ENCODE assay signal across 11 mouse cellular contexts in the genomic region with DNA sequence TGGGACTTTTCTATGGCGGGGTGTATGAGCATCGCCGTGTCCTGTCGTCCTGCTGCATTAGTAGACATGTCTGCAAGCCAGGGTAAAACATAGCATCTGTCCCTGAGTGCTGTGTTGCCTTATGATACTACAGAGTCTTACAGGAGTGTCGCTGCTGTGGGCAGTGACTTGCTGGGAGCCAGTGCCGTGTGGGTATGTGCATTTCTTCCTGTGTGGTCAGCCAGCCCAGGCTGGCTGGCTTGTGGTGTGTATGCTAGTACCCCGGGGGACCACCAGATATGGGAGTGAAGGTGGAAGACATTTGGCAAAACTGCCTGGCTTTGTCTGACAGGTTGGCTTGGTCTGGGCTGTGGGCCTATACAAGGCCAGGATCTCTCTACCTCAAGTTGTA. TPM values are rescaled to one million over a fixed set of nuclear protein-coding genes. Genes with fewer than 3 reads are reported as not detected.
DNase-seq lines count a peak whose midpoint lies in the region; ATAC-seq lines count a peak whose summit lies in the region.
"Had no signal": no experiment of that assay in that cellular context is flagged by ENCODE, and none has a peak within 500 bp of the region (broad histone marks: within the 10 kb centered on the region; RNA-seq: fewer than 3 reads in every experiment).

No protein-coding gene starts in this region.

- ATAC-seq in midbrain, embryonic 15.5 days (replicated peaks), result no peak
- peak; percentile 72 for ATAC-seq in common myeloid progenitor, adult 5-6 weeks (replicated peaks; ENCODE audit: low read depth, poor library complexity, severe bottlenecking)
- ATAC-seq in limb, embryonic 13.5 days (ENCODE audit: low FRiP score, low read depth), result no peak
- no peak for ATAC-seq in stomach, embryonic 15.5 days (ENCODE audit: insufficient read depth, low FRiP score, low read depth)
- no peak for ATAC-seq in forebrain, embryonic 15.5 days (replicated peaks)
- ATAC-seq: hindbrain, embryonic 16.5 days had no signal

- H3K36me3 ChIP-seq in midbrain, embryonic 10.5 days, result peaks cover 45% of the 10 kb centered on the region
- peaks cover 21% of the 10 kb centered on the region for H3K36me3 ChIP-seq in midbrain, embryonic 15.5 days (replicated peaks)
- peaks cover 44% of the 10 kb centered on the region for H3K36me3 ChIP-seq in limb, embryonic 13.5 days
- peaks cover 30% of the 10 kb centered on the region for H3K36me3 ChIP-seq in stomach, embryonic 15.5 days
- peaks cover 37% of the 10 kb centered on the region for H3K36me3 ChIP-seq in forebrain, embryonic 15.5 days

- H3K4me1 ChIP-seq in midbrain, embryonic 10.5 days, result no peaks in the 10 kb centered on the region
- no peaks in the 10 kb centered on the region for H3K4me1 ChIP-seq in midbrain, embryonic 15.5 days
- peaks cover 3% of the 10 kb centered on the region; the same call in 1 of the 2 replicates for H3K4me1 ChIP-seq in limb, embryonic 13.5 days
- H3K4me1 ChIP-seq in stomach, embryonic 15.5 days, result peaks cover 3% of the 10 kb centered on the region; the same call in 1 of the 2 replicates
- H3K4me1 ChIP-seq in forebrain, embryonic 15.5 days, result no peaks in the 10 kb centered on the region

- no peak for DNase-seq in midbrain, embryonic 10.5 days (ENCODE audit: low spot score)
- DNase-seq in embryo, embryonic 11 days, result no peak
- DNase-seq: cerebellum, postnatal 25 days had no signal

- H3K9me3 ChIP-seq in midbrain, embryonic 10.5 days (replicated peaks), result peaks cover 15% of the 10 kb centered on the region
- H3K9me3 ChIP-seq in midbrain, embryonic 15.5 days, result no peaks in the 10 kb centered on the region
- H3K9me3 ChIP-seq in limb, embryonic 13.5 days, result peaks cover 8% of the 10 kb centered on the region; the same call in 1 of the 2 replicates
- H3K9me3 ChIP-seq in stomach, embryonic 15.5 days, result no peaks in the 10 kb centered on the region
- H3K9me3 ChIP-seq in forebrain, embryonic 15.5 days, result no peaks in the 10 kb centered on the region

- H3K27ac ChIP-seq in midbrain, embryonic 10.5 days (replicated peaks), result 0 out of 2 replicates have a peak overlapping the region, but pooled peaks have one; percentile 39
- no peak overlapping the region for H3K27ac ChIP-seq in midbrain, embryonic 15.5 days
- peak overlapping the region; percentile 23; the same call in 1 of the 2 replicates for H3K27ac ChIP-seq in limb, embryonic 13.5 days
- H3K27ac ChIP-seq in stomach, embryonic 15.5 days, result peak overlapping the region; percentile 57
- no peak overlapping the region for H3K27ac ChIP-seq in forebrain, embryonic 15.5 days (replicated peaks)

- peaks cover 17% of the 10 kb centered on the region for H3K27me3 ChIP-seq in midbrain, embryonic 10.5 days (ENCODE audit: low read depth, poor library complexity, severe bottlenecking)
- H3K27me3 ChIP-seq in midbrain, embryonic 15.5 days (replicated peaks), result 0 out of 2 replicates have a peak, but pooled peaks cover 2% of the 10 kb centered on the region
- peaks cover 15% of the 10 kb centered on the region for H3K27me3 ChIP-seq in limb, embryonic 13.5 days
- H3K27me3 ChIP-seq in stomach, embryonic 15.5 days (replicated peaks), result no peaks in the 10 kb centered on the region
- H3K27me3 ChIP-seq in forebrain, embryonic 15.5 days, result no peaks in the 10 kb centered on the region

- H3K4me3 ChIP-seq in midbrain, embryonic 10.5 days, result no peak overlapping the region
- H3K4me3 ChIP-seq in midbrain, embryonic 15.5 days, result no peak overlapping the region
- 0 out of 2 replicates have a peak overlapping the region, but pooled peaks have one; percentile 6 for H3K4me3 ChIP-seq in limb, embryonic 13.5 days
- peak overlapping the region; percentile 26 for H3K4me3 ChIP-seq in stomach, embryonic 15.5 days (replicated peaks)
- H3K4me3 ChIP-seq in forebrain, embryonic 15.5 days, result no peak overlapping the region

- no peak overlapping the region for H3K4me2 ChIP-seq in midbrain, embryonic 15.5 days
- H3K4me2 ChIP-seq in limb, embryonic 13.5 days (replicated peaks), result peak overlapping the region; percentile 0
- peak overlapping the region; percentile 33 for H3K4me2 ChIP-seq in stomach, embryonic 15.5 days
- H3K4me2 ChIP-seq in forebrain, embryonic 15.5 days (replicated peaks), result no peak overlapping the region
- H3K4me2 ChIP-seq: heart, embryonic 11.5 days had no signal

- no peak overlapping the region for H3K9ac ChIP-seq in midbrain, embryonic 15.5 days
- no peak overlapping the region; the same call in 1 of the 2 replicates for H3K9ac ChIP-seq in limb, embryonic 13.5 days
- no peak overlapping the region for H3K9ac ChIP-seq in stomach, embryonic 15.5 days
- no peak overlapping the region for H3K9ac ChIP-seq in forebrain, embryonic 15.5 days (replicated peaks)

- 69% methylated on average over 7 of the region's 7 CpGs for WGBS in midbrain, embryonic 10.5 days
- WGBS in midbrain, embryonic 15.5 days, result 73% methylated on average over 7 of the region's 7 CpGs
- WGBS in limb, embryonic 13.5 days, result 66% methylated on average over 7 of the region's 7 CpGs
- WGBS in stomach, embryonic 15.5 days, result 61% methylated on average over 7 of the region's 7 CpGs
- 68% methylated on average over 7 of the region's 7 CpGs for WGBS in forebrain, embryonic 15.5 days

RNA-seq across cellular contexts. Expression of a gene that starts 0.5 kb away (rescaled TPM):
- polyA plus RNA-seq in midbrain, embryonic 10.5 days (2016; fragmentation: Nextera tagmentation; extraction: Ambion mirVana), result 1.3 and 1.5 TPM in 2 replicates
- polyA plus RNA-seq in midbrain, embryonic 15.5 days (2015; fragmentation: Nextera tagmentation; extraction: Ambion mirVana), result 0.56 and 0.65 TPM in 2 replicates
- 0.87 and 3.0 TPM in 2 replicates for total RNA-seq in common myeloid progenitor, adult 5-6 weeks (2017)
- 5.5 and 5.6 TPM in 2 replicates for polyA plus RNA-seq in limb, embryonic 13.5 days (2015; fragmentation: Nextera tagmentation; extraction: Ambion mirVana)
- 17.0 and 29.0 TPM in 2 replicates for polyA plus RNA-seq in stomach, embryonic 15.5 days (2015; fragmentation: Nextera tagmentation; extraction: Ambion mirVana)
- 0.29 and 0.61 TPM in 2 replicates for polyA plus RNA-seq in forebrain, embryonic 15.5 days (2015; fragmentation: Nextera tagmentation; extraction: Ambion mirVana)

RNA-seq across cellular contexts. Expression of a gene that starts 15.2 kb away (rescaled TPM):
- 91.9 and 92.2 TPM in 2 replicates for polyA plus RNA-seq in midbrain, embryonic 10.5 days (2016; fragmentation: Nextera tagmentation; extraction: Ambion mirVana)
- polyA plus RNA-seq in midbrain, embryonic 15.5 days (2015; fragmentation: Nextera tagmentation; extraction: Ambion mirVana), result 118 and 120 TPM in 2 replicates
- 20.4 and 21.7 TPM in 2 replicates for total RNA-seq in common myeloid progenitor, adult 5-6 weeks (2017)
- 84.0 and 86.8 TPM in 2 replicates for polyA plus RNA-seq in limb, embryonic 13.5 days (2015; fragmentation: Nextera tagmentation; extraction: Ambion mirVana)
- 73.6 and 74.2 TPM in 2 replicates for polyA plus RNA-seq in stomach, embryonic 15.5 days (2015; fragmentation: Nextera tagmentation; extraction: Ambion mirVana)
- 107 and 112 TPM in 2 replicates for polyA plus RNA-seq in forebrain, embryonic 15.5 days (2015; fragmentation: Nextera tagmentation; extraction: Ambion mirVana)

RNA-seq across cellular contexts. Expression of a gene that starts 21.8 kb away (rescaled TPM):
- 2.6 and 3.0 TPM in 2 replicates for polyA plus RNA-seq in midbrain, embryonic 10.5 days (2016; fragmentation: Nextera tagmentation; extraction: Ambion mirVana)
- 1.6 and 2.0 TPM in 2 replicates for polyA plus RNA-seq in midbrain, embryonic 15.5 days (2015; fragmentation: Nextera tagmentation; extraction: Ambion mirVana)
- 4.9 and 7.2 TPM in 2 replicates for total RNA-seq in common myeloid progenitor, adult 5-6 weeks (2017)
- 2.4 and 2.6 TPM in 2 replicates for polyA plus RNA-seq in limb, embryonic 13.5 days (2015; fragmentation: Nextera tagmentation; extraction: Ambion mirVana)
- 5.0 and 8.6 TPM in 2 replicates for polyA plus RNA-seq in stomach, embryonic 15.5 days (2015; fragmentation: Nextera tagmentation; extraction: Ambion mirVana)
- 1.7 and 1.8 TPM in 2 replicates for polyA plus RNA-seq in forebrain, embryonic 15.5 days (2015; fragmentation: Nextera tagmentation; extraction: Ambion mirVana)

RNA-seq across cellular contexts. Expression of a gene that starts 50.0 kb away (rescaled TPM):
- 0.17 and 0.35 TPM in 2 replicates for polyA plus RNA-seq in midbrain, embryonic 10.5 days (2016; fragmentation: Nextera tagmentation; extraction: Ambion mirVana)
- polyA plus RNA-seq in midbrain, embryonic 15.5 days (2015; fragmentation: Nextera tagmentation; extraction: Ambion mirVana), result 1.3 and 2.0 TPM in 2 replicates
- not detected in 2 replicates for total RNA-seq in common myeloid progenitor, adult 5-6 weeks (2017)
- polyA plus RNA-seq in limb, embryonic 13.5 days (2015; fragmentation: Nextera tagmentation; extraction: Ambion mirVana), result 0.32 and 0.38 TPM in 2 replicates
- polyA plus RNA-seq in stomach, embryonic 15.5 days (2015; fragmentation: Nextera tagmentation; extraction: Ambion mirVana), result 0.13 and 0.23 TPM in 2 replicates
- 0.48 and 0.55 TPM in 2 replicates for polyA plus RNA-seq in forebrain, embryonic 15.5 days (2015; fragmentation: Nextera tagmentation; extraction: Ambion mirVana)
- polyA plus RNA-seq: liver, embryonic 16.5 days had no signal

RNA-seq across cellular contexts. Expression of a gene that starts 50.4 kb away (rescaled TPM):
- 0.99 and 1.7 TPM in 2 replicates for polyA plus RNA-seq in midbrain, embryonic 10.5 days (2016; fragmentation: Nextera tagmentation; extraction: Ambion mirVana)
- 3.0 and 5.0 TPM in 2 replicates for polyA plus RNA-seq in midbrain, embryonic 15.5 days (2015; fragmentation: Nextera tagmentation; extraction: Ambion mirVana)
- not detected in 2 replicates for total RNA-seq in common myeloid progenitor, adult 5-6 weeks (2017)
- 2.8 and 5.9 TPM in 2 replicates for polyA plus RNA-seq in limb, embryonic 13.5 days (2015; fragmentation: Nextera tagmentation; extraction: Ambion mirVana)
- 6.8 and 7.8 TPM in 2 replicates for polyA plus RNA-seq in stomach, embryonic 15.5 days (2015; fragmentation: Nextera tagmentation; extraction: Ambion mirVana)
- polyA plus RNA-seq in forebrain, embryonic 15.5 days (2015; fragmentation: Nextera tagmentation; extraction: Ambion mirVana), result 0.38 and 0.87 TPM in 2 replicates

Comparison
In these comparisons a context has a peak if more than half of its experiments do, and no peak if none do; other contexts are left out.
1. H3K27ac ChIP-seq: peak in midbrain, embryonic 10.5 days (single experiment), limb, embryonic 13.5 days (single experiment) and stomach, embryonic 15.5 days (single experiment); none in midbrain, embryonic 15.5 days (single experiment) and forebrain, embryonic 15.5 days (single experiment).
2. H3K4me3 ChIP-seq: peak in limb, embryonic 13.5 days (single experiment) and stomach, embryonic 15.5 days (single experiment); none in midbrain, embryonic 10.5 days (single experiment), midbrain, embryonic 15.5 days (single experiment) and forebrain, embryonic 15.5 days (single experiment).
3. H3K4me2 ChIP-seq: peak in limb, embryonic 13.5 days (single experiment) and stomach, embryonic 15.5 days (single experiment); none in midbrain, embryonic 15.5 days (single experiment) and forebrain, embryonic 15.5 days (single experiment).